Mouse (Mus musculus) cerebellum, postnatal 25 days (tissue): ENCODE measurements around the gene Cep162.

Experiments
- DNase-seq, 2 experiments: peaks; one replicate each; pipeline ENCODE4 v3.0.0; 2021; ENCODE audit warnings: mixed read lengths in 2 of 2

Cep162 gene

GRCm38 (mm10) chr9:87254903-87255695 lies at the start of gene Cep162:
Cep162 (minus strand) TSS chr9:87255536.
- DNase-seq, result peak; percentile 91 to 93

GRCm38 (mm10) chr9:87303196-87303595 lies 47.9 kb upstream of the Cep162 start:
- no peak for DNase-seq

GRCm38 (mm10) chr9:87298900-87299299 lies 43.6 kb upstream of the Cep162 start:
- peak; percentile 65 to 72 for DNase-seq

DNA sequence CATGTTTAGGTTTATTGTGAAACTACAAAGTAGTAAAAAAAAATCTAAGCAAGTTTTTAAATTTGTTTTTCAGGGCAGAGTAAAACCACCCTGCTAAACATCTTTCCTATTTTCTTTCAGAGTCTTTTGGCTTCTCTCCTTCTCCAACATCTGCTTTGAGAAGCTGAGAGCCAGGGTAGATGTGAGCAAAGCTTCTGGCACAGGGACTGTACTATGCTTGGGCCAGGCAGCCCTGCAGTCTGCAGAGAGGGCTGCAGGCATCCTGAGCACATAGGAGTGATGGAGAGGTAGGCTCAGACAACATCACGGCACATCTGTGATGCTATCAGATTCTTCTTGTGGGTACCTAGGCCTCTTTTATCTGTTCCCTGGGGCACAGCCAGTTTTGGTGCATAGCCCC lies 42.2 kb upstream of the Cep162 start:
- DNase-seq, result no peak

DNA sequence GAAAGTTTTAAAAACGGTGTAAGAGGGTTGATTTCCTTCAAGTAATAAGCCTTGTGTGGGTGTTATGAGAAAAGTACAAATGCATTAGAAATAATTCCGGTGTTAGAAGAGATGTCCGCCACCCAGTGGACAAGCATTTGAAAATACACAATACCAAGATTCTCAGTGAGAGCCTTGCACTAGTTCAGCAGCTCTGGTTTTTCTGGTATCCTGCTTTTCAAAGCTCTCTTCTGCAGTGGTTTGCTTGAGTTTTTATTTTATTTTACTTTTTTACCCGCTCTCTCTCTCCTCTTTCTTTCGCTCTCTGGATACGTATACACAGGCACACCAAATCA lies 327 bp upstream of the Cep162 start:
- DNase-seq, result no peak

- no peak for DNase-seq
These were observed 7.2 kb downstream of the Cep162 start for GRCm38 (mm10) chr9:87248118-87248517.

- no peak for DNase-seq
These were observed 7.7 kb downstream of the Cep162 start for GRCm38 (mm10) chr9:87247678-87248077.

DNA sequence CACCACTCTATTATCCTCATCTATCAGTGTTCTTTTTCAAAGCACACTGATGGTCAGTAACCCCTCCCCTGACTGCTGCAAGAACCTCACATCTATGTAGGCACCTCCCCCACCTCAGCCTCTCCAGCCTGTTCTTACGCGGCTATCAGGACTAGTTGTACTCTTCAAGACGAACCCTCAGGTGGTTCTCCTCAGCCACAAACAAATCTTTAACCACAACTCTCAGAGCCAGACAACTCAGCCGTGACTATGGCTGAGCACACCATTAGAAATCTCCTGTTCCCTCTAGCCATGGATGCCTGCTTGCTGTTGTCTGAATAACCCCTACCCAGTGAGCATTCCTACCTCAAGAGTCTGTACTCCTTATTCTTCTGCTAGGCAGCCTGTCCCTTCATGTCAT lies 42.1 kb downstream of the Cep162 start:
- no peak for DNase-seq

DNA sequence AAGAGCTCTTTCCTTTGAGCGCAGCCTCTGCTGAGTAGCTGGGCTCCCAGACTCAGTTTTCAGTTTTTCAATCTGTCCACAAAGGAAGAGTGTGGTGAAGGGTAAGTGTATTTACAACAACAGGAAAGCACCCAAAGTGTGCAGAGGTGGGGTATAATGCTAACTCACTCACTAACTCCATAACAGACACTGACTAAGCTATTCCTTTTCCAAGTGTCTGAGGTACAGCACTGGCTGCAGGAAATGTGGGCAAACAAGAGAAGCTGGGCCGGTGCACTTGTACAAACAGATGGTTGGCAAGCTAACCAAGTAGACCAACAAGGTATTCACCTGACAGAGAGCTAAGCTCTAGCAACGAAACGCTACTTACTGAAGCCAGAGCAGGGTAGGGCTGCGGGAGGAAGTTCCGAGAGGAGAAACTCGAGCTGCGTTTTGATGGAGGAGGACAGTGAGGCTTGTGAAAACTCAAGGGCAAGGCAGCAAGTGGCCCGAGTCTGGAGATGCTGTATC lies 44.5 kb downstream of the Cep162 start:
- DNase-seq, result no peak

GRCm38 (mm10) chr9:87202431-87202830 lies 52.9 kb downstream of the Cep162 start:
- DNase-seq, result no peak

DNA sequence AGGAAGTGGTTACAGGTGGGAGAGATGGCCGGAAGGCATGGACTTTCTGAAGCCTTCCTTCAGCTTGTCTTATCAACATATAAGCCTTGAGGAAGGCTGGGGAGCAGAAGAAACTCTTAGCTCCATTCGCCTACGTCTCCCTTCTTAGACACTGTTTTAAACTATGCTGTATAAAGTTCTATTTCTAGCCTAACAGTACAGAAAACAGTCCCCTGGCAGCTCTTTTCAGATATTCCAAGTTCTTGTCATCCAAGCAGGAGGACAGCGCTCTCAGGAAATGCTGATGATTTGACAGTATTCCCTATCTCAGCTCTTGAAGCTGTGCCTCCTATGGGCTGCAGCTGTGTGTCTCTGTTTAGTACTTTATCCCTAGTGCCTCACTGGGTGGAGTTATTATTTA lies 54.4 kb downstream of the Cep162 start:
- DNase-seq, result no peak

- DNase-seq, result no peak
These were observed 54.9 kb downstream of the Cep162 start for GRCm38 (mm10) chr9:87200426-87200825.

GRCm38 (mm10) chr9:87198036-87198435 lies 57.3 kb downstream of the Cep162 start:
- DNase-seq, result peak; percentile 47 to 59

- no peak for DNase-seq
These were observed 58.1 kb downstream of the Cep162 start for GRCm38 (mm10) chr9:87197277-87197676.

DNA sequence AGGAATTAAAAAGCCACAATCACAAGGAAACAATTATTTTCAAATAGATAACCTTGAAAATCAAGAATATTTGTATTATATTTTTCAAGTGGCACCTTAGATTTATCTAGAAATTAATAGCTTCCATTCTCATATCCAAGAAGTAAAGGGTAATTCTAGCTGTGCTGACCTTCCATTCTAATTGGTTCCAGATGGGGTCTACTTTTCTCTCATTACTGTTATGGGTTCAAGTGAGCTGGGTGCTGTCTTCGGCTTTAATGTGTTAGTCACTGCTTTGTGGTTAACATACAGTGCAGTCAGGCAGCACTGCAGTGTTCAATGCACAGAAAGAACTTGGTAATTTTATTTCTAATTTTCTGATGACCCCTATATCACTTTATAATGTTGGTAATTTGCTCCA lies 61.6 kb downstream of the Cep162 start:
- no peak for DNase-seq

GRCm38 (mm10) chr9:87187336-87187735 lies 68.0 kb downstream of the Cep162 start:
- no peak for DNase-seq

GRCm38 (mm10) chr9:87182231-87182630 lies 73.1 kb downstream of the Cep162 start:
- no peak for DNase-seq

DNA sequence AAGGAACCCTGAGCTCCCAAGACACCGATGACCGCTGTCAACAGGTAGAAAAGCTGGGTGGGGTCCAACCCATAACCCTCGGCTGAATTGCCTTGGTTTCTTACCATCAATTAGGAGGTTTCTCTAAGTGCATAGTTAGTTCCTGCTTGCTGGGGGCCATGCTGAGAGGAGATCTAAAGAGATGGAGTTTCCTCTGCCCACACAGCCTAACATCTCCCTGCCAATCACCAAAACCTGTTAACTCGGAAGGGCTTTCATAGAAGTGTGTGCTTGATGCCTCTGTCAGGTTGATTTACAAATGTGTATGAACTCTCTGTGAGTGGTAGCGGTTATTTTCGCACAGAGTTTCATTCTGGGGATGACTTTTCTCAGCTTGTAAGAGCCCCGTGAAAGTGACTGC lies 76.8 kb downstream of the Cep162 start:
- DNase-seq, result no peak

- no peak for DNase-seq
These were observed 83.8 kb downstream of the Cep162 start for GRCm38 (mm10) chr9:87171517-87171916.

GRCm38 (mm10) chr9:87170891-87171290 lies 84.4 kb downstream of the Cep162 start:
- no peak for DNase-seq

DNA sequence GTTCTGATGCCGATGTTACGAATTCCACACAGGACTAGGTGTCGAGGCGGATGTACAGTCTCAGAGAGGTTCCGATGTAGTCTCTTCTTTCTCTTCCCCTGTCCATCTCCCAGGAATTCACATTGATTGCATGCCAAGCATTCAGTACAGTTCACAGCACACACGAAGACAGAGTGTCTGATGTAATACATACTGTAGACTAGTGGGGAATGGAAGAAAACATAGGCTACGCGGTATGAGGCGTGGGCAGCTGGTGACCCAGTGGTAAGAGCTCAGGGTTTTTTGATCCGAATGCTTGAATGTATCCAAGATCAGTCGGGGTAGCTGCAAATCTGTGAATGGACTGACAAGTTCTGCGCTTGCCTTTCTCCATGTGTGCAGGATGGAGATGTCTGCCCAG lies 86.2 kb downstream of the Cep162 start:
- no peak for DNase-seq

DNA sequence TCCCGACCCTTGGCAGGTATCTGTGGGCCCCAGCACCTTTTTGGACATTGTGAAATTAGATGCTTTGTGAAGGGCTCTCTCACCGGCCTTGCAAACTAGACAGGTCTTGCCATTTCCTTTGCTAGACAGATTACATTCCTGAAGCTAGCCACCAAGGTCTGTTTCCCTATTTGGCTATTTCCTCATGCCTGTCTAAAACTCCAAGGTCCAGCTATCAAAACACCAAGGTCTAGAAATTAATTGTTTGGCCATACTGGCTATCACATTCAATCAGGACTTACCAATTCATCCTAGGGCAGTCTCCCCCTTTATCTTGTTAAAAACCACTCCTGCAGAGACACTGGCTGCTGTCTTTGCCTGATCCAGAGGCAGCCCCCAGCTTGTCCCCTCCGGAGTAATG lies 87.3 kb downstream of the Cep162 start:
- DNase-seq, result no peak

- DNase-seq, result no peak
These were observed 88.1 kb downstream of the Cep162 start for GRCm38 (mm10) chr9:87167001-87167830.

GRCm38 (mm10) chr9:87162559-87162958 lies 92.8 kb downstream of the Cep162 start:
- no peak for DNase-seq
